ENCODE assay signal across 14 mouse cellular contexts in the genomic region with DNA sequence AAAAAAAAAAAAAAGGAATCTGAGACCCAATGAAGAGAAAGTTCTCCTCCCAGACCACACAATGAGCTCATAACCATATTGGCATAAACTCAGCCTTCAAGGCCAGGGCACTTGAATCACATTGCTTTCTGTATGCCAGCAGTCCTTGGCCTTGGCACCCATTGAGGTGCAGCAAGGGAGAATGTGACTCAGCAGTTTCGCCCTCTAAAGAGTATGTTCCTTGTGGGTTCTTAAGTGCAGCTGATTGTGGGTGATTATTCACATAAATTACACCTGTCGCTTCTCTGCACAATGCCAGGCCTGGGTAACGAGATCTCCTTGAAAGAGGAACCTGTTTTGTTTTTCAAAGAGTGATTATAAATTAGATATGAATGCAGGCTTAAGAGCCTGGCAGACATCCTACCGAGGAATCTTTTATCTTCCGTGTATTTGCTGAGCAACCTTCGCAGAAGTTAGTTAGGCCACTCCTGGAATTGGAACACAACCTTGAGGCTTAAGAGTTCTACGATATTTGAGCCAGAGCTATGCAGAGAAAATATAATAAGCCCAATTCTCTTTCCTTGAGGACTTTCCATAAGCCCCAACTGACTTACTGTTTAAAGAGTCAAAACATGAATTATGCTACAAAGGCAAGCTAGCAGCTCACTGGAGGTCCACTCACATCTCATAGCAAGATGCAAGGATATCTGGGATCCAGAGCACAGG. TPM values are rescaled to one million over a fixed set of nuclear protein-coding genes. Genes with fewer than 3 reads are reported as not detected.
DNase-seq lines count a peak whose midpoint lies in the region; ATAC-seq and TF ChIP-seq lines count a peak whose summit lies in the region.
"Had no signal": no experiment of that assay in that cellular context is flagged by ENCODE, and none has a peak within 500 bp of the region (broad histone marks: within the 10 kb centered on the region; RNA-seq: fewer than 3 reads in every experiment).

No protein-coding gene starts in this region.

- intact Hi-C loops in heart, postnatal 25 days (cut with DNase I), result no loop called here
- intact Hi-C loops in left cerebral cortex, adult 2 months (cut with DNase I), result no loop called here

- DNase-seq in heart, adult 8-10 months (ENCODE audit: low spot score), result peak; percentile 32
- DNase-seq in heart, postnatal 25 days (ENCODE audit: low spot score), result no peak
- DNase-seq in 3134 (ENCODE audit: extremely low read depth, insufficient read length, low spot score), result peak; percentile 46
- DNase-seq in adrenal gland, postnatal 10 days, result peak; percentile 63
- DNase-seq in left cerebral cortex, adult 2 months (ENCODE audit: extremely low spot score in 1 of 2, low spot score in 2 of 2), result no peak
- DNase-seq in layer of hippocampus, adult 11-12 months (ENCODE audit: low spot score), result no peak
- no peak for DNase-seq in cerebellum, postnatal 10 days
- DNase-seq: cerebellum, adult 8-10 months; kidney, postnatal 10 days; left cerebral cortex, postnatal 4 days; right cerebral cortex, adult 18-20 months had no signal

- no peak for TF ChIP-seq CTCF in left cerebral cortex, adult 2 months (IDR thresholded peaks at IDR 0.05)

- H3K4me3 ChIP-seq in left cerebral cortex, adult 2 months, result no peak overlapping the region
- H3K4me3 ChIP-seq: heart, embryonic 13.5 days had no signal

- peak; percentile 94 to 98 for ATAC-seq in hematopoietic stem cell, adult 5-6 weeks (replicated peaks in 1 of 2; ENCODE audit: insufficient read depth in 1 of 2, low FRiP score in 2 of 2, low TSS enrichment in 1 of 2, low read depth in 1 of 2, poor library complexity in 2 of 2, severe bottlenecking in 2 of 2)
- ATAC-seq: forebrain, embryonic 16.5 days had no signal

- no peak overlapping the region for H3K27ac ChIP-seq in left cerebral cortex, adult 2 months
- H3K27ac ChIP-seq: heart, embryonic 13.5 days had no signal

RNA-seq across cellular contexts. Expression of a gene that starts 48.0 kb away (rescaled TPM):
- total RNA-seq in heart, adult 8-10 months (2022), result 10 to 100 TPM; 12.1 to 14.7 (median 13.0) TPM
- total RNA-seq in heart, postnatal 25 days (2021), result 10 to 100 TPM; 17.8 to 19.8 TPM
- total RNA-seq in adrenal gland, postnatal 10 days (2021), result 10 to 100 TPM; 18.7 to 24.8 TPM
- not detected in 2 replicates for total RNA-seq in hematopoietic stem cell, adult 5-6 weeks (2017)
- total RNA-seq in left cerebral cortex, adult 2 months (2021), result 10 to 100 TPM in 1 of 2 experiments, 1 to 10 TPM in 1; 9.6 to 10.1 TPM

Comparison
In these comparisons a context has a peak if more than half of its experiments do, and no peak if none do; other contexts are left out.
1. DNase-seq: peak in heart, adult 8-10 months (single experiment), 3134 (single experiment) and adrenal gland, postnatal 10 days (single experiment); none in heart, postnatal 25 days (single experiment), left cerebral cortex, adult 2 months (0 of 2), layer of hippocampus, adult 11-12 months (single experiment) and cerebellum, postnatal 10 days (0 of 2).
2. RNA of a gene that starts 48.0 kb away (total RNA-seq): 18.7 to 24.8 TPM in adrenal gland, postnatal 10 days, 17.8 to 19.8 TPM in heart, postnatal 25 days, 12.1 to 14.7 TPM in heart, adult 8-10 months and 9.6 to 10.1 TPM in left cerebral cortex, adult 2 months; not detected in hematopoietic stem cell, adult 5-6 weeks; every median in the first group is over 10 times any median in the second.